Mouse (Mus musculus): Measurements from ENCODE around the gene Eif2s1.
"Not testable (repeated sequence)": the region's sequence is repeated elsewhere in the genome, so short reads cannot be mapped to it uniquely, and the experiment has no call there.

Gene Eif2s1

GRCm38 (mm10) chr12:78916278-78916677, 54.7 kb downstream of the Eif2s1 start:
- DNase-seq = no peak

- DNase-seq = peak; percentile 95
Measured at GRCm38 (mm10) chr12:78918227-78919078, 56.8 kb downstream of the Eif2s1 start.

- peak; percentile 94 for DNase-seq
Measured at GRCm38 (mm10) chr12:78919079-78919712, 57.6 kb downstream of the Eif2s1 start.

DNA sequence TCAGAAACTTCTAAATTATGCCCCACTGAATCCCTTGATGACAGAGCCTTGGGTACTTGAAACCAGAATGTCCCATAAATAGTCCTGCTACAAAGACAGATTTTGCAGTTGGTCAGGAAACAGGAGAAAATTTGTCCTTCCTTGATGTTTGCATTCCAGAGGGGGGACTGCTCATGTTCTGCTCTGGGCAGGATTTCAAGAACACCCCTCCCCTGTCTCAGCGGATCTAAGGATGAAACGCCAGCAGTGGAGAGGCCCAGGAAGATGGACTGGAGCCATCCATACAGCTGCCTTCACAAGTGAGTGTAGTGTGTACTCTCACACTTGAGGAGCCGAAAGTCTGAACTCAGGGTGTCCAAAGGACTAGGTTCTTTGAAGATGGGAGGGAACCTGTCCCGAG, 59.8 kb downstream of the Eif2s1 start:
- no peak for DNase-seq

GRCm38 (mm10) chr12:78922058-78922457, 60.4 kb downstream of the Eif2s1 start:
- no peak for DNase-seq

DNA sequence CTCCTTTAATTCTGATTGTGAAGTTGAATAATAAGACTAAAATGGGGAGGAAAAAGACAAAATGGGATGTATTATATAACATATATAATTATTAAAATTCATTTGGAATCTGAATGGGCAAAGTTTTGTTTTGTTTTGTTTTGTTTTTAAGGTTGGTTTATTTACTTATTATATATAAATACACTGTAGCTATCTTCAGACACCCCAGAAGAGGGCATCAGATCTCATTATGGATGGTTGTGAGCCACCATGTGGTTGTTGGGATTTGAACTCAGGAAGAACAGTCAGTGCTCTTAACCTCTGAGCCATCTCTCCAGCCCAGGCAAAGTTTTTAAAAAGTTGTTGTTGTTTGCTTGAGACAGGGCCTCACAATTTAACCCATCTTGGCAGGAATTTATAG, 61.4 kb downstream of the Eif2s1 start:
- DNase-seq = not testable (repeated sequence)

- DNase-seq = no peak
Measured at GRCm38 (mm10) chr12:78923539-78924189, 62.0 kb downstream of the Eif2s1 start.

DNA sequence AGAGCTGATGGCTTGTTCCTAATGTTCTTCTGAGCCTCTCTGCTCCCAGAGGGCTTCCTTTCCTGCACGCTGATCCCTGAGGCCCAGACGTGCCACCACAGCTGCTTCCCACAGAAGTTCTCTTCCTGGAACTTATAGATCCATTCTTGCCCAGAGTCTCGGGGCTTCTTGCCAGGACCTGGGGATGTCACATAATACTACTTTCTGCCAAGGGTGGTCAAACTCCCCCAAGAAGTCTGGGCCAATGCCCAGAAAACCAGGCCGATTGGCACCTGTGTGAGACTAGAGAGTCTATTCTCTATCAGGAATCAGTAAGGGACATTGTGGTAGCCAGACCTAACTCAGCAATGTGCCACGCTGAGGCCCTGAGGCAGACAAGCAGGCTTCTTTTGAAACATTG, 65.7 kb downstream of the Eif2s1 start:
- DNase-seq = no peak

- no peak for DNase-seq
Measured at GRCm38 (mm10) chr12:78929900-78930299, 68.3 kb downstream of the Eif2s1 start.

GRCm38 (mm10) chr12:78936494-78936893, 74.9 kb downstream of the Eif2s1 start:
- no peak for DNase-seq

Data from cerebellum, adult 9-10 months (tissue).